Mouse (Mus musculus) intestine, embryonic 16.5 days (tissue): ENCODE measurements around the gene Cldn17. TPM values are rescaled to one million over a fixed set of nuclear protein-coding genes. Genes with fewer than 3 reads are reported as not detected.
A peak's percentile ranks its signal among the peaks of the same experiment; 100 is the strongest.

ENCODE experiments used
- ATAC-seq: fragments of 200-750 bp; cut with Nextera tagmentation; 2 replicates; pipeline ENCODE4 v1.8.0; 2017; ENCODE audit warnings: moderate TSS enrichment, moderate library complexity
- H3K27ac ChIP-seq: fragments of 300-500 bp; sonication (generic); 2 replicates; pipeline ENCODE4 v1.5.1; 2014; ENCODE audit warnings: mild to moderate bottlenecking, low read length
- H3K27me3 ChIP-seq: fragments of 300-500 bp; sonication (generic); replicated peaks from 2 replicates; pipeline ENCODE4 v1.6.1; 2014; ENCODE audit warnings: low read length, control low read depth, mixed read lengths; ENCODE audit not compliant: control insufficient read depth, insufficient read depth
- H3K36me3 ChIP-seq: fragments of 300-500 bp; sonication (generic); 2 replicates; pipeline ENCODE4 v1.6.1; 2014; ENCODE audit warnings: low read length, control low read depth; ENCODE audit not compliant: control insufficient read depth, insufficient read depth
- H3K4me1 ChIP-seq: fragments of 300-500 bp; sonication (generic); 2 replicates; pipeline ENCODE4 v1.6.1; 2014; ENCODE audit warnings: low read length, control low read depth, mixed read lengths; ENCODE audit not compliant: control insufficient read depth, insufficient read depth
- H3K4me2 ChIP-seq: fragments of 300-500 bp; sonication (generic); 2 replicates; pipeline ENCODE4 v1.6.1; 2014; ENCODE audit warnings: low read depth, low read length, control low read depth
- H3K4me3 ChIP-seq: fragments of 300-500 bp; sonication (generic); 2 replicates; pipeline ENCODE4 v1.5.1; 2014; ENCODE audit warnings: mild to moderate bottlenecking, low read length
- H3K9ac ChIP-seq: fragments of 300-500 bp; sonication (generic); 2 replicates; pipeline ENCODE4 v1.6.1; 2014; ENCODE audit warnings: low read depth, low read length
- H3K9me3 ChIP-seq: fragments of 300-500 bp; sonication (generic); 2 replicates; pipeline ENCODE4 v1.6.1; 2016; ENCODE audit warnings: low read length, control low read depth; ENCODE audit not compliant: control insufficient read depth
- WGBS: fragments of 180-500 bp; shearing (Covaris S2); extraction: QIAGEN DNeasy Blood & Tissue Kit; methylation state at CpG from one replicate; pipeline ENCODE4 v1.1.7; 2014; 5-methylcytosine and 5-hydroxymethylcytosine counted together
- polyA plus RNA-seq: library from polyadenylated mRNA; unstranded; fragments of >200 nt; fragmentation: Nextera tagmentation; extraction: Ambion mirVana; gene quantifications from 2 replicates; pipeline ENCODE4 v1.2.1, GENCODE M21; 2015

The Cldn17 gene
- not detected in 2 replicates for polyA plus RNA-seq

DNA sequence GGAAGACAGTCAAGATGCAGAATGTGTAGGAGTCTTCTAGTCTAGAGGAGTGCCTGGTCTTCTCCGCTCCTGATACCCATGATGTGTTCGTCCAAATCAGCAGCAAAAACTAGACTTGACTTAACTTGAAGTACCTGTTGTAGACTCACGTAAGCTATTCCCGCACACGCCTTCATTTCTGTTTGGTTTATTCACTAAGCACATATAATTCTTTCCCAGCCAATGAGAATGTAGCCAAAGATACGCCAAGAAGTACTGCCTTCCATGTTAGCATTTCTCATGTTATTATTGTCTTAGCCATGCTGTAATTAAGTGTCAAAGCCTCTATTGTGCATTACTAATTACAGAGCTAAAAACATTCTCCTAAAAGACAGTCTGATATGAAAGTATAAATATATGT lies at the start of gene Cldn17:
Gene Cldn17 (minus strand): TSS at position 101 of the 400 bp plus-strand sequence.
- H3K4me2 ChIP-seq: no peak within 1 kb of the TSS
- 0 out of 2 replicates have a peak, but pooled peaks cover 2% of the 10 kb centered on the region for H3K4me1 ChIP-seq
- H3K36me3 ChIP-seq: no peaks in the 10 kb centered on the region
- no peak within 1 kb of the TSS for H3K4me3 ChIP-seq
- H3K27me3 ChIP-seq: no peaks in the 10 kb centered on the region
- no peaks in the 10 kb centered on the region for H3K9me3 ChIP-seq
- no peak within 1 kb of the TSS for H3K9ac ChIP-seq
- ATAC-seq: no peak
- 91% methylated on average over 6 of the region's 6 CpGs for WGBS
- no peak within 1 kb of the TSS for H3K27ac ChIP-seq

DNA sequence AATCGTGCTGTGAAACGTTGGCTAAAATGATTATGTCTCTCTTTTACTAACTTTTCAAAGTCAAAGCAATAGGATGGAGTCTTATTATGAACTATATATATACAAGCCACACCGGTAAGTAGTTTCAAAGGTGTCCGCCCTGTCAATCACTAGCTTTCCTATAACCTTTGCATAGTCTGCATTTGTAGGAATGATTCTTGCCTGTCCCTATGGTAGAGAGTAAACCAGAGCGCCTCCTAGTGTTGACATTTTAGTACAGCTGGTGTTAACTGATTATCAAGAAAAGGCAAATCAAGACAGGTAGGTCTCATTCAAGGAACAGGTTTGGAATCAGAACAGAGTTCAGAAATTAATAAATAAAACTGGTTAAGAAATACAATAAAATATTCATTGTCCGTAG lies 35.7 kb upstream of the Cldn17 start:
- ATAC-seq: no peak
- 58% methylated on average over 6 of the region's 6 CpGs for WGBS

DNA sequence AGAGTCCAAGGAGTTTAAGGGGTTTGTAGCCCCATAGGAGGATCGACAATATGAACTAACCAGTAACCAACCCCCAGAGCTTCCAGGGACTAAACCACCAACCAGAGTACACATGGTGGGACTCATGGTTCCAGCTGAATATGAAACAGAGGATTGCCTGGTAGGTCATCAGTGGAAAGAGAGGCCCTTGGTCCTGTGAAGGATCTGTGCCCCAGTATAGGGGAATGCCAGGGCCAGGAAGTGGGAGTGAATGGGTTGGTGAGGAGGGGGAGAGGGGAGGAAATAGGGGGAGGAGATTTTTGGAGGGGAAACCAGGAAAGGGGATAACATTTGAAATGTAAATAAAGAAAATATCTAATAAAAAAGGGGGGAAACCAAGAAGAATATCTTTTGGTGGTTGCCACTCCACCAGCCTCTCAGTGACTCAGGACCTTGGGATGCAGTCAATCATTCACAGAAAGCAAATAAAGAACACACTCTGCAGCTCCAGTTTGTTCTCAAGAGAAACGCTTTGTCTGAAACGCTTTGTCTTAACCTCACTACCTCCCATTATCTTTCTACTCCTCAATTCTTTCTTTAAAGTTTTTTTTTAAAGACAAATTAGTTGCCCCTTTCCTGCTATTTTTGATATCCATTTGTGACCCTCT lies 33.2 kb upstream of the Cldn17 start:
- Histone ChIP-seq H3K36me3 (no peaks in the 10 kb centered on the region), H3K4me1 (no peaks in the 10 kb centered on the region; the same call in 1 of the 2 replicates), H3K4me2 (no peak overlapping the region), H3K9me3 (no peaks in the 10 kb centered on the region), H3K27me3 (no peaks in the 10 kb centered on the region), H3K27ac (no peak overlapping the region; the same call in 1 of the 2 replicates), H3K9ac (no peak overlapping the region), H3K4me3 (no peak overlapping the region)
- ATAC-seq: peak; percentile 96
- 56% methylated on average over 3 of the region's 3 CpGs for WGBS

More for the DNA sequence above, 35.7 kb upstream of the Cldn17 start:
- Histone ChIP-seq H3K9me3 (no peaks in the 10 kb centered on the region), H3K27me3 (no peaks in the 10 kb centered on the region), H3K4me1 (no peaks in the 10 kb centered on the region; the same call in 1 of the 2 replicates), H3K4me2 (no peak overlapping the region), H3K9ac (no peak overlapping the region), H3K36me3 (no peaks in the 10 kb centered on the region), H3K4me3 (no peak overlapping the region), H3K27ac (no peak overlapping the region)

- Histone ChIP-seq H3K9me3 (no peaks in the 10 kb centered on the region), H3K4me3 (no peak overlapping the region), H3K36me3 (no peaks in the 10 kb centered on the region), H3K4me2 (no peak overlapping the region), H3K9ac (no peak overlapping the region), H3K27me3 (no peaks in the 10 kb centered on the region), H3K27ac (no peak overlapping the region), H3K4me1 (0 out of 2 replicates have a peak, but pooled peaks cover 2% of the 10 kb centered on the region)
- ATAC-seq: 0 out of 2 replicates have a peak, but pooled peaks have one; percentile 16
Measured at GRCm38 (mm10) chr16:88511348-88511747, 4.6 kb upstream of the Cldn17 start.

DNA sequence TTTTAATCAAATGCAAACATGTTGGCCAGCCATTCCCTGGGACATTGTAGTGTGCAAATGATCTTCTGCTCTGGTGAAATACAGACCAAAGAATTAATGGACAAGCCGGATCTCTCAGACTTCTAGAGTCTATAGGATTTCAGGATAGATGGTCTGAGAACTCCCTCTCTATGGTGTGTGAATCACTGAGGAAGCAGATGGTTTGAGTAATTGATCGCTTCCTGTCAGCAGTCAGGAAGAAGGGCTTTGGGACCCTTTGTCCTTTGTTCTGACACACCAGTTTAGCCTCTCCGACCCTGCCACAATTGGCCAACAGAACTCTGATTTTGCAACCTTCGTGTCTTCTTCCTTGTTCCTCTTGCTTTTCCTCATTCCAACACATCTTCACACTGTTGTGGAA lies 1.4 kb upstream of the Cldn17 start:
- Histone ChIP-seq H3K27ac (no peak overlapping the region), H3K9ac (no peak overlapping the region), H3K9me3 (no peaks in the 10 kb centered on the region), H3K4me1 (0 out of 2 replicates have a peak, but pooled peaks cover 2% of the 10 kb centered on the region), H3K4me3 (no peak overlapping the region), H3K36me3 (no peaks in the 10 kb centered on the region), H3K4me2 (no peak overlapping the region), H3K27me3 (no peaks in the 10 kb centered on the region)
- ATAC-seq: no peak
- 66% methylated on average over 4 of the region's 4 CpGs for WGBS

- H3K4me2 ChIP-seq: no peak overlapping the region
- ATAC-seq: no peak
- H3K9ac ChIP-seq: no peak overlapping the region
- no peaks in the 10 kb centered on the region for H3K27me3 ChIP-seq
- H3K4me1 ChIP-seq: 0 out of 2 replicates have a peak, but pooled peaks cover 2% of the 10 kb centered on the region
- 97% methylated on average over 11 of the region's 11 CpGs for WGBS
- H3K9me3 ChIP-seq: no peaks in the 10 kb centered on the region
- H3K27ac ChIP-seq: no peak overlapping the region
- no peaks in the 10 kb centered on the region for H3K36me3 ChIP-seq
- H3K4me3 ChIP-seq: no peak overlapping the region
Measured at GRCm38 (mm10) chr16:88506338-88506737, 440 bp downstream of the Cldn17 start.

- Histone ChIP-seq H3K27ac (no peak overlapping the region), H3K9ac (no peak overlapping the region), H3K36me3 (no peaks in the 10 kb centered on the region), H3K4me1 (no peaks in the 10 kb centered on the region), H3K9me3 (no peaks in the 10 kb centered on the region), H3K4me2 (no peak overlapping the region), H3K27me3 (no peaks in the 10 kb centered on the region), H3K4me3 (no peak overlapping the region)
- no peak for ATAC-seq
Measured at GRCm38 (mm10) chr16:88488096-88488495, 18.7 kb downstream of the Cldn17 start.

- peaks cover 2% of the 10 kb centered on the region; the same call in 1 of the 2 replicates for H3K4me1 ChIP-seq
- H3K4me3 ChIP-seq: no peak overlapping the region
- ATAC-seq: no peak
- no peak overlapping the region for H3K9ac ChIP-seq
- H3K4me2 ChIP-seq: no peak overlapping the region
- 64% methylated on average over 3 of the region's 3 CpGs for WGBS
- no peaks in the 10 kb centered on the region for H3K36me3 ChIP-seq
- no peaks in the 10 kb centered on the region for H3K9me3 ChIP-seq
- no peak overlapping the region for H3K27ac ChIP-seq
- H3K27me3 ChIP-seq: no peaks in the 10 kb centered on the region
Measured at GRCm38 (mm10) chr16:88480011-88480774, 26.6 kb downstream of the Cldn17 start.

- WGBS: 64% methylated on average over 3 of the region's 3 CpGs
- no peaks in the 10 kb centered on the region for H3K4me1 ChIP-seq
- H3K9me3 ChIP-seq: no peaks in the 10 kb centered on the region
- ATAC-seq: peak; percentile 88
- H3K27ac ChIP-seq: no peak overlapping the region
- H3K4me3 ChIP-seq: no peak overlapping the region
- H3K36me3 ChIP-seq: no peaks in the 10 kb centered on the region
- H3K4me2 ChIP-seq: no peak overlapping the region
- H3K27me3 ChIP-seq: no peaks in the 10 kb centered on the region
- H3K9ac ChIP-seq: no peak overlapping the region
Measured at GRCm38 (mm10) chr16:88463235-88463634, 43.5 kb downstream of the Cldn17 start.
